Mouse (Mus musculus): ENCODE results near the gene Gm43951. TPM values are rescaled to one million over a fixed set of nuclear protein-coding genes. Genes with fewer than 3 reads are reported as not detected.
A peak's percentile ranks its signal among the peaks of the same experiment; 100 is the strongest.

The Gm43951 gene
- polyA plus RNA-seq, 1 experiment from 2014 or later, result 0.28 TPM

GRCm38 (mm10) chr11:72223414-72223813 is 16.8 kb upstream of the Gm43951 start:
- Histone ChIP-seq H3K27ac (replicated peaks) (no peak overlapping the region), H3K4me1 (peaks cover 11% of the 10 kb centered on the region), H3K36me3 (no peaks in the 10 kb centered on the region), H3K27me3 (ENCODE audit: low read depth, poor library complexity, severe bottlenecking) (no peaks in the 10 kb centered on the region), H3K9me3 (replicated peaks) (no peaks in the 10 kb centered on the region), H3K4me3 (no peak overlapping the region)
- no peak for DNase-seq (ENCODE audit: low spot score)
- 84% methylated on average over 4 of the region's 4 CpGs for WGBS

- no peak overlapping the region for H3K4me3 ChIP-seq
- peak; percentile 75 for DNase-seq (ENCODE audit: low spot score)
- H3K36me3 ChIP-seq, result no peaks in the 10 kb centered on the region
- WGBS, result 14% methylated on average over 6 of the region's 6 CpGs
- no peak overlapping the region for H3K27ac ChIP-seq (replicated peaks)
- peaks cover 14% of the 10 kb centered on the region for H3K4me1 ChIP-seq
- H3K27me3 ChIP-seq (ENCODE audit: low read depth, poor library complexity, severe bottlenecking), result no peaks in the 10 kb centered on the region
- no peaks in the 10 kb centered on the region for H3K9me3 ChIP-seq (replicated peaks)
These were observed 14.6 kb upstream of the Gm43951 start for GRCm38 (mm10) chr11:72221278-72221677.

GRCm38 (mm10) chr11:72217116-72217515 is 10.5 kb upstream of the Gm43951 start:
- H3K36me3 ChIP-seq, result peaks cover 13% of the 10 kb centered on the region
- DNase-seq (ENCODE audit: low spot score), result no peak
- H3K4me1 ChIP-seq, result peaks cover 29% of the 10 kb centered on the region
- no peaks in the 10 kb centered on the region for H3K9me3 ChIP-seq (replicated peaks)
- no peak overlapping the region for H3K27ac ChIP-seq (replicated peaks)
- WGBS, result 81% methylated on average over 5 of the region's 5 CpGs
- H3K27me3 ChIP-seq (ENCODE audit: low read depth, poor library complexity, severe bottlenecking), result no peaks in the 10 kb centered on the region
- H3K4me3 ChIP-seq, result no peak overlapping the region; the same call in 1 of the 2 replicates

GRCm38 (mm10) chr11:72215410-72215797 is 8.8 kb upstream of the Gm43951 start, which contains the start of gene Med31:
Gene Med31, minus strand, starts transcription at chr11:72215592.
- H3K36me3 ChIP-seq, result peaks cover 30% of the 10 kb centered on the region
- peak within 1 kb of the TSS; percentile 90 for H3K27ac ChIP-seq (replicated peaks)
- no peaks in the 10 kb centered on the region for H3K9me3 ChIP-seq (replicated peaks)
- peak; percentile 50 for DNase-seq (ENCODE audit: low spot score)
- H3K4me3 ChIP-seq, result peak within 1 kb of the TSS; percentile 90
- 5% methylated on average over 29 of the region's 29 CpGs for WGBS
- no peaks in the 10 kb centered on the region for H3K27me3 ChIP-seq (ENCODE audit: low read depth, poor library complexity, severe bottlenecking)
- H3K4me1 ChIP-seq, result peaks cover 29% of the 10 kb centered on the region

GRCm38 (mm10) chr11:72214591-72215409 is 8.2 kb upstream of the Gm43951 start:
- peak overlapping the region; percentile 90 for H3K4me3 ChIP-seq
- H3K4me1 ChIP-seq, result peaks cover 29% of the 10 kb centered on the region
- H3K27me3 ChIP-seq (ENCODE audit: low read depth, poor library complexity, severe bottlenecking), result no peaks in the 10 kb centered on the region
- H3K36me3 ChIP-seq, result peaks cover 36% of the 10 kb centered on the region
- peak; percentile 99 for DNase-seq (ENCODE audit: low spot score)
- H3K9me3 ChIP-seq (replicated peaks), result no peaks in the 10 kb centered on the region
- under 1% methylated on average over 51 of the region's 51 CpGs for WGBS
- peak overlapping the region; percentile 90 for H3K27ac ChIP-seq (replicated peaks)

- WGBS, result 24% methylated on average over 17 of the region's 17 CpGs
- H3K27me3 ChIP-seq (ENCODE audit: low read depth, poor library complexity, severe bottlenecking), result no peaks in the 10 kb centered on the region
- H3K27ac ChIP-seq (replicated peaks), result peak overlapping the region; percentile 90
These were observed 1.3 kb upstream of the Gm43951 start for GRCm38 (mm10) chr11:72207834-72208377.

GRCm38 (mm10) chr11:72207204-72207833 is 679 bp upstream of the Gm43951 start, which contains the start of the genes 4933427D14Rik and Txndc17:
Gene 4933427D14Rik, minus strand, starts transcription at chr11:72207459.
Gene Txndc17, plus strand, starts transcription at chr11:72207547.
- H3K27me3 ChIP-seq (ENCODE audit: low read depth, poor library complexity, severe bottlenecking), result no peaks in the 10 kb centered on the region
- under 1% methylated on average over 42 of the region's 42 CpGs for WGBS
- no peaks in the 10 kb centered on the region for H3K9me3 ChIP-seq (replicated peaks)
- peaks cover 44% of the 10 kb centered on the region for H3K36me3 ChIP-seq
- peaks cover 55% of the 10 kb centered on the region for H3K4me1 ChIP-seq
- peak; percentile 88 for DNase-seq (ENCODE audit: low spot score)
- H3K27ac ChIP-seq (replicated peaks), result peak within 1 kb of the TSS; percentile 90
- peak within 1 kb of the TSS; percentile 95 for H3K4me3 ChIP-seq

More at GRCm38 (mm10) chr11:72207834-72208377, 1.3 kb upstream of the Gm43951 start:
- Histone ChIP-seq H3K9me3 (replicated peaks) (no peaks in the 10 kb centered on the region), H3K4me3 (peak overlapping the region; percentile 95), H3K36me3 (peaks cover 50% of the 10 kb centered on the region), H3K4me1 (peaks cover 51% of the 10 kb centered on the region)
- DNase-seq (ENCODE audit: low spot score), result no peak

- WGBS, result 87% methylated on average over 6 of the region's 6 CpGs
These were observed 1.4 kb downstream of the Gm43951 start for GRCm38 (mm10) chr11:72205256-72205655.

GRCm38 (mm10) chr11:72203440-72203839 is 3.2 kb downstream of the Gm43951 start:
- Histone ChIP-seq H3K4me1 (peaks cover 54% of the 10 kb centered on the region), H3K27me3 (ENCODE audit: low read depth, poor library complexity, severe bottlenecking) (no peaks in the 10 kb centered on the region), H3K4me3 (no peak overlapping the region), H3K9me3 (replicated peaks) (no peaks in the 10 kb centered on the region), H3K36me3 (peaks cover 40% of the 10 kb centered on the region), H3K27ac (replicated peaks) (0 out of 2 replicates have a peak overlapping the region, but pooled peaks have one; percentile 17)
- 81% methylated on average over 1 of the region's 1 CpGs for WGBS
- no peak for DNase-seq (ENCODE audit: low spot score)

More at GRCm38 (mm10) chr11:72205256-72205655, 1.4 kb downstream of the Gm43951 start:
- Histone ChIP-seq H3K4me3 (peak overlapping the region; percentile 95), H3K27me3 (ENCODE audit: low read depth, poor library complexity, severe bottlenecking) (no peaks in the 10 kb centered on the region), H3K4me1 (peaks cover 55% of the 10 kb centered on the region), H3K27ac (replicated peaks) (peak overlapping the region; percentile 90), H3K9me3 (replicated peaks) (no peaks in the 10 kb centered on the region), H3K36me3 (peaks cover 42% of the 10 kb centered on the region)
- DNase-seq (ENCODE audit: low spot score), result no peak

GRCm38 (mm10) chr11:72196506-72196905 is 10.1 kb downstream of the Gm43951 start:
- WGBS, result 94% methylated on average over 8 of the region's 8 CpGs
- Histone ChIP-seq H3K27me3 (ENCODE audit: low read depth, poor library complexity, severe bottlenecking) (no peaks in the 10 kb centered on the region), H3K27ac (replicated peaks) (no peak overlapping the region), H3K4me3 (no peak overlapping the region), H3K9me3 (replicated peaks) (no peaks in the 10 kb centered on the region), H3K4me1 (no peaks in the 10 kb centered on the region), H3K36me3 (peaks cover 86% of the 10 kb centered on the region)
- no peak for DNase-seq (ENCODE audit: low spot score)

- peaks cover 92% of the 10 kb centered on the region for H3K36me3 ChIP-seq
These were observed 12.4 kb downstream of the Gm43951 start for GRCm38 (mm10) chr11:72194259-72194658.

GRCm38 (mm10) chr11:72190857-72191256 is 15.8 kb downstream of the Gm43951 start:
- Histone ChIP-seq H3K27ac (replicated peaks) (no peak overlapping the region), H3K4me3 (no peak overlapping the region), H3K36me3 (peaks cover 92% of the 10 kb centered on the region), H3K27me3 (ENCODE audit: low read depth, poor library complexity, severe bottlenecking) (no peaks in the 10 kb centered on the region), H3K4me1 (no peaks in the 10 kb centered on the region), H3K9me3 (replicated peaks) (no peaks in the 10 kb centered on the region)
- DNase-seq (ENCODE audit: low spot score), result no peak
- WGBS, result 81% methylated on average over 1 of the region's 1 CpGs

More at GRCm38 (mm10) chr11:72194259-72194658, 12.4 kb downstream of the Gm43951 start:
- no peaks in the 10 kb centered on the region for H3K9me3 ChIP-seq (replicated peaks)
- no peak overlapping the region for H3K27ac ChIP-seq (replicated peaks)
- no peaks in the 10 kb centered on the region for H3K27me3 ChIP-seq (ENCODE audit: low read depth, poor library complexity, severe bottlenecking)
- no peak for DNase-seq (ENCODE audit: low spot score)
- no peaks in the 10 kb centered on the region for H3K4me1 ChIP-seq
- no peak overlapping the region for H3K4me3 ChIP-seq
- WGBS, result 97% methylated on average over 2 of the region's 2 CpGs

All from midbrain, embryonic 10.5 days (tissue).